24 mouse cellular contexts compared by ENCODE assay signal in genomic region chr4:56528571-56528970, GRCm38 (mm10).
DNase-seq lines count a peak whose midpoint lies in the region; ATAC-seq lines count a peak whose summit lies in the region.
"Had no signal": no experiment of that assay in that cellular context is flagged by ENCODE, and none has a peak within 500 bp of the region (broad histone marks: within the 10 kb centered on the region; RNA-seq: fewer than 3 reads in every experiment).

No protein-coding gene starts in this region.

- H3K4me1 ChIP-seq in midbrain, embryonic 11.5 days (ENCODE audit: control insufficient read depth, insufficient read depth, low read length) = no peaks in the 10 kb centered on the region
- H3K4me1 ChIP-seq in midbrain, embryonic 14.5 days (ENCODE audit: control insufficient read depth, insufficient read depth, low read length) = no peaks in the 10 kb centered on the region
- H3K4me1 ChIP-seq: embryonic facial prominence, embryonic 15.5 days; forebrain, embryonic 10.5 days; forebrain, embryonic 12.5 days had no signal

- H3K27ac ChIP-seq in midbrain, embryonic 11.5 days (ENCODE audit: low read depth, low read length) = no peak overlapping the region
- H3K27ac ChIP-seq in midbrain, embryonic 14.5 days (replicated peaks; ENCODE audit: low read depth, low read length) = no peak overlapping the region
- H3K27ac ChIP-seq: embryonic facial prominence, embryonic 13.5 days; embryonic facial prominence, embryonic 15.5 days; forebrain, embryonic 10.5 days; forebrain, embryonic 12.5 days had no signal

- H3K9ac ChIP-seq in midbrain, embryonic 11.5 days (ENCODE audit: low read length) = no peak overlapping the region
- H3K9ac ChIP-seq in midbrain, embryonic 14.5 days (replicated peaks; ENCODE audit: low read length) = no peak overlapping the region
- H3K9ac ChIP-seq: embryonic facial prominence, embryonic 13.5 days; embryonic facial prominence, embryonic 15.5 days; forebrain, embryonic 12.5 days had no signal

- DNase-seq in midbrain, embryonic 11.5 days (ENCODE audit: low spot score, missing footprints) = peak; percentile 54
- DNase-seq in midbrain, embryonic 14.5 days = no peak
- peak; percentile 64 for DNase-seq in Muller cell, postnatal 12 days (ENCODE audit: inconsistent ontology term)
- peak; percentile 4 for DNase-seq in retina, embryonic 14.5 days (ENCODE audit: low spot score)
- no peak for DNase-seq in cerebellum, adult 18-20 months
- no peak for DNase-seq in cerebellum, postnatal 25 days
- DNase-seq: adrenal gland, adult 8-10 months; adrenal gland, postnatal 14 days; adrenal gland, postnatal 36 days; cerebellum, adult 11 months; cerebellum, adult 2 months; cerebellum, adult 9-10 months; cerebellum, postnatal 10 days; cerebellum, postnatal 36 days; embryo, embryonic 11 days had no signal

- 95% methylated on average over 2 of the region's 2 CpGs for WGBS in midbrain, embryonic 11.5 days
- WGBS in midbrain, embryonic 14.5 days = 92% methylated on average over 2 of the region's 2 CpGs

- no peak overlapping the region for H3K4me3 ChIP-seq in midbrain, embryonic 11.5 days (ENCODE audit: low read depth, low read length)
- no peak overlapping the region for H3K4me3 ChIP-seq in midbrain, embryonic 14.5 days (replicated peaks; ENCODE audit: low read depth, low read length)
- H3K4me3 ChIP-seq: embryonic facial prominence, embryonic 13.5 days; embryonic facial prominence, embryonic 15.5 days; erythroblast, embryonic 14.5 days; forebrain, embryonic 10.5 days; forebrain, embryonic 12.5 days had no signal

- H3K4me2 ChIP-seq in midbrain, embryonic 11.5 days = no peak overlapping the region
- H3K4me2 ChIP-seq in midbrain, embryonic 14.5 days (ENCODE audit: low read length) = no peak overlapping the region
- H3K4me2 ChIP-seq: embryonic facial prominence, embryonic 13.5 days; embryonic facial prominence, embryonic 15.5 days; forebrain, embryonic 12.5 days had no signal

- ATAC-seq in midbrain, embryonic 11.5 days (ENCODE audit: low FRiP score) = no peak
- no peak for ATAC-seq in midbrain, embryonic 14.5 days (ENCODE audit: low FRiP score, low TSS enrichment)
- ATAC-seq: activated CD4-positive, CD25-positive, alpha-beta regulatory T cell, adult 4 months; forebrain, embryonic 14.5 days; forebrain, embryonic 16.5 days; Patski had no signal

- no peaks in the 10 kb centered on the region for H3K9me3 ChIP-seq in midbrain, embryonic 11.5 days (ENCODE audit: control insufficient read depth, low read length)
- no peaks in the 10 kb centered on the region for H3K9me3 ChIP-seq in midbrain, embryonic 14.5 days (ENCODE audit: control insufficient read depth, low read length)
- H3K9me3 ChIP-seq: embryonic facial prominence, embryonic 13.5 days; embryonic facial prominence, embryonic 15.5 days; forebrain, embryonic 10.5 days; forebrain, embryonic 12.5 days had no signal

- no peaks in the 10 kb centered on the region for H3K27me3 ChIP-seq in midbrain, embryonic 11.5 days (ENCODE audit: control insufficient read depth, insufficient read depth, low read length)
- no peaks in the 10 kb centered on the region for H3K27me3 ChIP-seq in midbrain, embryonic 14.5 days (ENCODE audit: control insufficient read depth, insufficient read depth, low read length)
- H3K27me3 ChIP-seq: embryonic facial prominence, embryonic 13.5 days; embryonic facial prominence, embryonic 15.5 days; forebrain, embryonic 12.5 days; Patski had no signal

- no peaks in the 10 kb centered on the region for H3K36me3 ChIP-seq in midbrain, embryonic 11.5 days (ENCODE audit: control insufficient read depth, insufficient read depth, low read length)
- no peaks in the 10 kb centered on the region for H3K36me3 ChIP-seq in midbrain, embryonic 14.5 days (ENCODE audit: control insufficient read depth, insufficient read depth, low read length)
- H3K36me3 ChIP-seq: embryonic facial prominence, embryonic 13.5 days; embryonic facial prominence, embryonic 15.5 days; forebrain, embryonic 10.5 days; forebrain, embryonic 12.5 days had no signal

Comparison
In these comparisons a context has a peak if more than half of its experiments do, and no peak if none do; other contexts are left out.
1. DNase-seq: peak in midbrain, embryonic 11.5 days (single experiment), Muller cell, postnatal 12 days (single experiment) and retina, embryonic 14.5 days (single experiment); none in midbrain, embryonic 14.5 days (single experiment), cerebellum, adult 18-20 months (0 of 2) and cerebellum, postnatal 25 days (0 of 2).